Mouse (Mus musculus) midbrain, embryonic 14.5 days (tissue): ENCODE data around the gene Oas1h. TPM values are rescaled to one million over a fixed set of nuclear protein-coding genes. Genes with fewer than 3 reads are reported as not detected.
"Not testable (repeated sequence)": the region's sequence is repeated elsewhere in the genome, so short reads cannot be mapped to it uniquely, and the experiment has no call there.

Source experiments
- ATAC-seq: fragments of 200-750 bp; cut with Nextera tagmentation; 2 replicates; pipeline ENCODE4 v1.8.0; 2017; ENCODE audit warnings: moderate number of reproducible peaks, moderate library complexity; ENCODE audit not compliant: low FRiP score, low TSS enrichment
- DNase-seq: peaks from one replicate; pipeline ENCODE4 v3.0.0-alpha.2; 2015
- H3K27ac ChIP-seq: fragments of 300-500 bp; sonication (generic); replicated peaks from 2 replicates; pipeline ENCODE4 v1.5.1; 2014; ENCODE audit warnings: mild to moderate bottlenecking, low read depth, low read length, moderate library complexity
- H3K27me3 ChIP-seq: fragments of 300-500 bp; sonication (generic); 2 replicates; pipeline ENCODE4 v1.6.1; 2014; ENCODE audit warnings: low read length, control low read depth, mixed read lengths; ENCODE audit not compliant: control insufficient read depth, insufficient read depth
- H3K36me3 ChIP-seq: fragments of 300-500 bp; sonication (generic); 2 replicates; pipeline ENCODE4 v1.6.1; 2014; ENCODE audit warnings: low read length, control low read depth; ENCODE audit not compliant: control insufficient read depth, insufficient read depth
- H3K4me1 ChIP-seq: fragments of 300-500 bp; sonication (generic); 2 replicates; pipeline ENCODE4 v1.6.1; 2014; ENCODE audit warnings: mild to moderate bottlenecking, antibody characterized with exemption, low read length, control low read depth; ENCODE audit not compliant: control insufficient read depth, insufficient read depth
- H3K4me2 ChIP-seq: fragments of 300-500 bp; sonication (generic); 2 replicates; pipeline ENCODE4 v1.6.1; 2014; ENCODE audit warnings: mild to moderate bottlenecking, low read length, moderate library complexity
- H3K4me3 ChIP-seq: fragments of 300-500 bp; sonication (generic); replicated peaks from 2 replicates; pipeline ENCODE4 v1.5.1; 2014; ENCODE audit warnings: low read depth, low read length
- H3K9ac ChIP-seq: fragments of 300-500 bp; sonication (generic); replicated peaks from 2 replicates; pipeline ENCODE4 v1.6.1; 2014; ENCODE audit warnings: mild to moderate bottlenecking, low read length, moderate library complexity
- H3K9me3 ChIP-seq: fragments of 300-500 bp; sonication (generic); 2 replicates; pipeline ENCODE4 v1.6.1; 2016; ENCODE audit warnings: low read length, control low read depth, mixed read lengths; ENCODE audit not compliant: control insufficient read depth
- WGBS: fragments of 180-500 bp; shearing (Covaris S2); extraction: QIAGEN DNeasy Blood & Tissue Kit; methylation state at CpG from one replicate; pipeline ENCODE4 v1.1.7; 2014; 5-methylcytosine and 5-hydroxymethylcytosine counted together
- polyA plus RNA-seq: library from polyadenylated mRNA; unstranded; fragments of >200 nt; fragmentation: Nextera tagmentation; extraction: Ambion mirVana; gene quantifications from 2 replicates; pipeline ENCODE4 v1.2.1, GENCODE M21; 2014

The Oas1h gene
- polyA plus RNA-seq, 1 experiment from 2014 or later, result not detected

DNA sequence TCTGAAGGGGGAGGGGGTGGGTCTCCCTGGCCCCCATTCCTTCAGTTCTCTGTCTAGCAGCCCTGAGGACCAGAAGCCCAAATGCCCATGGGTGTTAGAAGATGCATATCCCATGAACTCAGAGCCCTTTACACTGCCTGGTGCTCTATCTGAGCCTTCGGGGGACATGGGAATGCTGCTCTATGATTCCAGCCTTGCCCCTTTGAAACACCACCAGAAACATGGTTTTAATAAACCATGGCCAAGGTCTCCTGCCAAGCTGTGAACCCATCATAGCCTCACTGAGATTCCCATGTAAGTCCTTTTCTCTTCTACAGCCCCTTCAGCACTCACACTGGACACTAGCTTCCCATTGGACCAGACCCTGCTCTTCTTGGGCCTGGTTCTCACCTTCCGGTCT lies 28.8 kb downstream of the Oas1h start:
- Histone ChIP-seq H3K27ac (no peak overlapping the region), H3K27me3 (no peaks in the 10 kb centered on the region), H3K4me2 (no peak overlapping the region), H3K36me3 (no peaks in the 10 kb centered on the region), H3K4me3 (no peak overlapping the region), H3K9ac (no peak overlapping the region), H3K9me3 (no peaks in the 10 kb centered on the region), H3K4me1 (no peaks in the 10 kb centered on the region)
- 82% methylated on average over 2 of the region's 2 CpGs for WGBS
- no peak for ATAC-seq
- no peak for DNase-seq

DNA sequence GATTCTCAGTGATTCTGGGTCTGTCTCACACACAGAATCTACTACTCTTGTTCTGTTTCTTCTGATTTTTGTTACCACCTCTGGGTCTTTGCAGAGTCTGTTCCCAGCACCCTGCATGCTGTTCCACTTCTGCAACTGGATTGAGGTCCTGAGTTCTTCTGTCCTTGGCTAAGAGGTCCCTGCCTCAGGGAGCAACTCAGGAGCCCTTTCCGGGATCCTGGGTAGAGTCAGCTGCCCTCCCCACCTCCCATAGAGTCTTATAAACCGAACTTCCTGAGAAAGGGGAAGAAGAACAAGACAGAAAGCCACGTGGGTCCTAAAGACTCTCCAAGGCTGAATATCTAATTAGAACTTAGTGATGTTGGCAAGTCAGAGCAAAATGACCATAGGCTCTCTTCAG lies 29.8 kb downstream of the Oas1h start:
- no peak for DNase-seq
- H3K4me1 ChIP-seq, result no peaks in the 10 kb centered on the region
- H3K27ac ChIP-seq, result no peak overlapping the region
- no peak overlapping the region for H3K4me2 ChIP-seq
- H3K36me3 ChIP-seq, result no peaks in the 10 kb centered on the region
- H3K27me3 ChIP-seq, result no peaks in the 10 kb centered on the region
- no peak for ATAC-seq
- no peak overlapping the region for H3K9ac ChIP-seq
- H3K9me3 ChIP-seq, result no peaks in the 10 kb centered on the region
- 41% methylated on average over 3 of the region's 3 CpGs for WGBS
- no peak overlapping the region for H3K4me3 ChIP-seq

DNA sequence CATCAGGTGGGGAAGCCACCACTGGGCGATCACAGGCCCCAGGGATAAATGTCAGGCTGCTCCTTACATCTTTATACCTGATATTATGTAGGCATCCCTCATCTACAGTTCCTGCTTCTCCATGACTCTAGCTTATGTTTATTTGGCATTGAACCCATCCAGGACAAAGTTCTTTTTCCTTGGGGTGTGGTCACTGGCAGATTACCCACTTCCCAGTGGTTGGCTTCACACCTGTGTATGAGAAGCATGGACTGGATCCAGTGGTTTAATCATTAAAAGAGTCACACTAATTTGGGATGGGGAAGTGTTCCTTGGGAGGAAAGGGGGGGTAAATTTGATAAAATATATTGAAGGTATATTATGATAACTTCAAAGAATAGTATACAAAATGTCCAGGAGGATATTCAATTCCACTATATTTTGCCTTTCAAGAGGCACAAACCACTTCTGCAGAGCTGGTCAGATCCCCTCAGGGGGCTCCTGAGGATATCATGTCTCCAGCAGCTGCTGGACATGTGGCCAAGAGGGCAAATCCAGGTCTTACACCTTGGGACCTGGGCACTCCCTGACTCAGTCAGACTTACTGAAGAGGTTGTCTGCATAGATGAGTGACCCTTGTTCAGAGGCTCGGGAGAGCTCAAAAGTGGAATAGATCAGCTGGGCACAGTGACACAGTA lies 30.5 kb downstream of the Oas1h start:
- DNase-seq, H3K4me3 ChIP-seq, H3K36me3 ChIP-seq, H3K27ac ChIP-seq, H3K4me2 ChIP-seq, ATAC-seq, H3K4me1 ChIP-seq, H3K9me3 ChIP-seq, H3K9ac ChIP-seq, H3K27me3 ChIP-seq: not testable (repeated sequence)
- 88% methylated on average over 2 of the region's 2 CpGs for WGBS

DNA sequence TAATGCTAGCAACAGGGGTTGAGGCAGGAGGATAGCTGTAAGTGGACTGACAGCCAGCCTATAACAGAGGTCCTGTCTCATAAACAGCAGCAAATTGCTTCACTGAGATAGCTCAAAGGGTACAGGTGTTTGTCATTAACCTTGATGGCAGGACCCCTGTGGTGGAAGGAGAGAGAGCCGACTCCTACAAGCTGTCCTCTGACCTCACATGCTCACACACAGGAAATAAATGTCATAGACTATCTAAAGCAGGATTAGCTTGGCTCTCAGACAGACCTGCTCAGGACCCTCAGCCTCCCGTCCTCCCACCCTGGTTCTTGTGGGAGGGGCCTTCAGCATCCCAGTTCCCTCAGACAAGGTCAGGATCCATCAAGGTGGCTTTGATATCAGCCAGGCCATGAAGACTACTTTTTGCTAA lies 31.0 kb downstream of the Oas1h start:
- no peaks in the 10 kb centered on the region for H3K4me1 ChIP-seq
- no peaks in the 10 kb centered on the region for H3K36me3 ChIP-seq
- ATAC-seq (no peak), DNase-seq (no peak)
- no peak overlapping the region for H3K27ac ChIP-seq
- H3K27me3 ChIP-seq, result no peaks in the 10 kb centered on the region
- no peak overlapping the region for H3K9ac ChIP-seq
- WGBS, result 69% methylated on average over 2 of the region's 2 CpGs
- no peak overlapping the region for H3K4me3 ChIP-seq
- H3K9me3 ChIP-seq, result no peaks in the 10 kb centered on the region
- H3K4me2 ChIP-seq, result no peak overlapping the region

DNA sequence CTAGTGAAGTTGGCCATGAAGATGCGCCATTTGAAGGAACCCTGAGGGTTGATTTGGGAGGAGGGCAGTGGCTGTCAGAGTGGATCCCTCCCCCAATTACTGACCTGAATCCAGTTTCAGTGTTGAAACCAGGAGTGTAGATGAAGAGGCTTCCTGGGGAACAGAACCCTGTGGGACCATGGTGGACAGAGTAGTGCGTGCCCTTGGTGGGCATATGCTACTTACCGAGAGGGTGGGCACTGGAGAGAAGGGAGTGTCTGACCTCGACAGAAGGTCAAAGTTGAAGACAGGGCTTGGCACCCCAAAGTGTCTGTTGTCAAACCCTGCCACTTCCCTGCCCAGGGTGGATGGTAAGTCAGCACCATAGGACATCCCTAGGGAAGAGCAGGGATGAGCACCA lies 32.6 kb downstream of the Oas1h start:
- not testable (repeated sequence) for H3K36me3 ChIP-seq, H3K27ac ChIP-seq, H3K4me2 ChIP-seq, H3K4me1 ChIP-seq, H3K4me3 ChIP-seq, H3K9ac ChIP-seq, DNase-seq, H3K27me3 ChIP-seq, ATAC-seq, H3K9me3 ChIP-seq
- 95% methylated on average over 4 of the region's 4 CpGs for WGBS

DNA sequence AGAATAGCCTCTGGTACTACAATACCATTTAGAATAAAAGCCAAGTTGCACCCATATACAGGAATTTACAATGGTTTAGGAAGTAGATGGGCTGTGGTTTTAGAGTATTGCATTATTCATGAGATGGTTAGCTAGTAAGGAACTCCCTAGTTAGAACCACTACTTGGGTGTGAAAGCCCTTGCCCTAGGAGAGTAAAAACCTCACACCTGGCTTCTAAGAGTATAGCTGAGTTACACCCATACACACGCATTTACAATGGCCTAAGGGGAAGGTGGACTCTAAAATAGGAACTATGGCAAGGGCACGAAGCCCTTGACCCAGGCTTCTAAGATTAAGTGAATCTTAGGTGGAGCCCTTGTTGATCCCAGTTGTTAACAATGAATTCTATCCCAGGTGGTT lies 33.5 kb downstream of the Oas1h start:
- not testable (repeated sequence) for DNase-seq, H3K4me2 ChIP-seq, H3K9me3 ChIP-seq, ATAC-seq, H3K9ac ChIP-seq, H3K27ac ChIP-seq, H3K36me3 ChIP-seq, H3K4me1 ChIP-seq, H3K4me3 ChIP-seq, H3K27me3 ChIP-seq
- 84% methylated on average over 2 of the region's 2 CpGs for WGBS

DNA sequence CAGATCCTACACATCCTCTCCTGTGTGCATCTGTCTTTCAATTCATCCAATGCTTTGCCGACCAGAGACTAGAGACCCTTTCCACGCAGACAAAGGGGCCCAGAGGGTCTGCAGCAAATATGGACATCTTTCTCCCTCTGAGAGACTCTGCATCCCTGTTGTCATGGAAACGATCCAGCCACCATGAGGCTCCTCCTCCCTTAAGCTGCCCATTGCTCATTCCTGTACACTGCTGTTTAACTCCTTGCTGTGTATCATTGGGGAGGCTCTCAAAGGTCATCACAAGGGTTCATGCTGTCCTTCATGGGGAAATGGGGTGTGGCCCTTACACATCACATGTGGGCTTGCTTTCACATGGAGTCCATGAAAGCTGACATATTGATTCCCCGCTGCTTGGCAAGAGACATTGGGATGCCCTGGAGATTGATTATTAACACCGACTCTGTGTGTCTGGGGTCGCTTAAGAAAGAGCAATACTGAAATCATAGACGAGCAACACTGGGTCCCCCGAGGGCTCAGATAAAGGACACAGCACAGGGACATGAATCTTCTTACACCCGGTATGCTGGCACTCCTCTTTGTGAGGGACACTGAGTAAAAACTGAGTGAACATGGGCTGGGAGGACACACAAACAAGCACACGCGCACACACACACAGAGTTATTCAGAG lies 34.1 kb downstream of the Oas1h start:
- no peak overlapping the region for H3K9ac ChIP-seq
- DNase-seq, result peak; percentile 14

DNA sequence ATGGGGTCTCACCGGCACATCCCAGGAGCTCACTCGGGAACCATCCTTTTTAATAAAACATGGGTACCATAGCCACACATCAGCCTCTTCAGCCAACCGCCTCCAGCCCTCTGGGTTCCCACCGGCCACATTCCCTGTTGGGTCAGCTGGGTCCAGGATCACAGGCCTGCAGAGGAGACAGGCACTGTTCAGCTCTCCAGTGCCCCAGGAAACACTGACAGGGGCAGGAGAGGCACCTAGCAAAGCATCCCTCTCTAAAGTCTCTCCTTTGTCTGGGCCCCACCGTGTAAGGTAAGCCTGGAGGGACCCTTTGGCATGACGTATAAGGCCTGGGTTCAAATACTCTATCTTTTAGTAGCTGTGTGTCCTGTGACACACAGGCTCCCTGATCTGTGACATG lies 37.1 kb downstream of the Oas1h start:
- ATAC-seq, result no peak

More for the DNA sequence above, 34.1 kb downstream of the Oas1h start:
- no peaks in the 10 kb centered on the region for H3K27me3 ChIP-seq
- no peak for ATAC-seq
- no peak overlapping the region for H3K27ac ChIP-seq
- 82% methylated on average over 11 of the region's 11 CpGs for WGBS
- H3K9me3 ChIP-seq, result no peaks in the 10 kb centered on the region
- H3K4me3 ChIP-seq, result no peak overlapping the region
- H3K4me1 ChIP-seq, result no peaks in the 10 kb centered on the region
- no peak overlapping the region for H3K4me2 ChIP-seq
- no peaks in the 10 kb centered on the region for H3K36me3 ChIP-seq

DNA sequence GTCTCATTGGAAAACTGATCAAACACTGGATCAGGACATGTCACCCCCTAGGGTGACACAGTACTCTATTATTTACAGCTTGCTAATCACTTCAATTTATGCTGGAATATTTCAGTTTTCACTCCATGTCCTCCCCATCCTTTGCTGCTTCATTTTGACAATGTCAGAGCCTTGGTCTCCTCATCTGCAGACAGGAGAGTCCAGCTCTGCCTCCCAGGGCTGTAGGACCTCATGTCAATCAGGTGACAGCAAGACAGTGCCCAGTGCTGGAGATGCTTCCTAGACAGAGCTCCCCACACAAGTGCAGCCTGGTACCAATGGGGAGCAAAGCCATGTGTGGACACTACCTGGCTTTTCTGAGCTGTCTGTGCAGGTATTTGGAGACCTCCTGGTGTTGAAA lies 37.5 kb downstream of the Oas1h start:
- ATAC-seq, result no peak
- Histone ChIP-seq H3K9ac (no peak overlapping the region), H3K36me3 (no peaks in the 10 kb centered on the region), H3K27me3 (no peaks in the 10 kb centered on the region), H3K9me3 (no peaks in the 10 kb centered on the region), H3K4me2 (no peak overlapping the region), H3K4me3 (no peak overlapping the region), H3K4me1 (no peaks in the 10 kb centered on the region), H3K27ac (no peak overlapping the region)
- DNase-seq, result no peak

More for the DNA sequence above, 37.1 kb downstream of the Oas1h start:
- H3K36me3 ChIP-seq, result no peaks in the 10 kb centered on the region
- H3K9ac ChIP-seq, result no peak overlapping the region
- H3K4me1 ChIP-seq, result no peaks in the 10 kb centered on the region
- no peak overlapping the region for H3K4me3 ChIP-seq
- H3K27ac ChIP-seq, result no peak overlapping the region
- no peaks in the 10 kb centered on the region for H3K9me3 ChIP-seq
- no peaks in the 10 kb centered on the region for H3K27me3 ChIP-seq
- no peak for DNase-seq
- WGBS, result 80% methylated on average over 6 of the region's 6 CpGs
- H3K4me2 ChIP-seq, result no peak overlapping the region
